Mouse (Mus musculus) gonadal fat pad, adult 2 months (tissue): ENCODE measurements around the gene Ctnnbip1. TPM values are rescaled to one million over a fixed set of nuclear protein-coding genes. Genes with fewer than 3 reads are reported as not detected.

Source experiments
- DNase-seq: peaks from one replicate; pipeline ENCODE4 v3.0.0-alpha.2; 2012; ENCODE audit warnings: low read depth
- polyA plus RNA-seq: library from polyadenylated mRNA; depleted of rRNA; stranded (reverse); fragments of >200 nt; gene quantifications from 2 replicates; pipeline ENCODE4 v1.2.3, GENCODE M21; 2012; rRNA removed

Gene Ctnnbip1
- polyA plus RNA-seq = 42.3 and 47.4 TPM in 2 replicates

- DNase-seq = peak; percentile 64
Observed at GRCm38 (mm10) chr4:149517868-149518340, at the start of gene Ctnnbip1. Gene Ctnnbip1, plus strand, starts transcription at chr4:149518236.

DNA sequence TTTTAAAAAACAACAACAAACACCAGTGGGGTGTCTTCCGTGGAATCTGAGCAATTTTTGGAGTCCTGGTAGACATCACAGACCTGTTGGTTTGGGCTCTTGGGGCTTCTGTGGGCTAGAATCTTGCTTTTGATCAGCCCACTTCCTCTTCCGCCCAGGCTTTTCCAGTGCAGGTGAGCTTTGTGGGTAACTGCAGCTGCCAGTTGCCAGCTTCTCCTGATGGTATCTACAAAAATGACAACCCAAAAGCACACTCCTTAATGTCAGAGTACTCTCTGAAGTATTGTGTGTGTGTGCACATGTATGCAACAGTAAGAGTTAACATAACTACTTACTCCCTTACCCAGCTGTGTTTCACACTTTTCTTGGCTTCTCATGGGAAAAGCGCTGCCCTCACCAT lies 48.5 kb upstream of the Ctnnbip1 start:
- DNase-seq = no peak

DNA sequence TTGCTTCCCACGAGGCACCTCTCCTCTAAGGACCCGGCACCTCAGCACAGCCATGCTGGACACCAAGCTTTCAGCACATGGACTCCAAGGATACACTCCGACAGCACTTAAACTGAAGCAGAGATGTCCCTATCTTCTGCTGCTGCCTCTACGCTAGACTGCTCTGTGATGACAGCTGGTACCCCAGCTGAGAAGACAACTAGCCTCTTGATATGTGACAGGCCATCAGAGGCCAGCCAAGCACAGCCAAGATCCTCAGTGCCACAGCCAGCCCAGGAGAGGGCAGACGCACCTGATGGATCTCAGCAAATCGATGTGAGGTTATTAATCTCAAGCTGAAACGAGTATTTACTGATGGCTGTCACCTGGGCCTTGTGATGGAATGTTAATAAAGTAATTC lies 42.9 kb upstream of the Ctnnbip1 start:
- no peak for DNase-seq

DNA sequence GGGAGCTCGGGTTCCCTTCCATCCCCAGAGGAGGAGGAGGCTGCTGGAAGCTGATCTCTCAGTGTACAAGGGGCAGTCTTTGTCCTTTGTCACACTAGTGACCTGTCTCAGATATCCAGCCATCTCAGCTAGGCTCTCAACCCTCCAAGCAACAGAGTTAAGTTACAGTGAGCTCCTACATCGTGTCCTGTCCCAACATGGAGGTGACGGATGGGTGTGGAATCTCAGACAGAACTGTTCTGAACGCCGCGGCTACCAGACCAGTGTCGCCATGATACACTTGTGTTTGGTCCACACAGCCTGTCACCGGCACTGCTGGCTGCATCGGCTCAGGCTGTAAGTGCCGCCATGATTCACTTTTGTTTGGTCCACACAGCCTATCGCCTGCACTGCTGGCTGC lies 41.0 kb upstream of the Ctnnbip1 start, which contains the start of gene Tmem274:
Tmem274 (plus strand) TSS at position 301 of the 400 bp plus-strand sequence.
- DNase-seq = no peak

- DNase-seq = no peak
Observed at GRCm38 (mm10) chr4:149484566-149484965, 33.5 kb upstream of the Ctnnbip1 start.

- no peak for DNase-seq
Observed at GRCm38 (mm10) chr4:149485053-149485824, 32.8 kb upstream of the Ctnnbip1 start, which contains the start of the genes Nmnat1 and Lzic. Gene Nmnat1, minus strand, starts transcription at chr4:149485202. Gene Lzic, plus strand, starts transcription at chr4:149485229.

DNA sequence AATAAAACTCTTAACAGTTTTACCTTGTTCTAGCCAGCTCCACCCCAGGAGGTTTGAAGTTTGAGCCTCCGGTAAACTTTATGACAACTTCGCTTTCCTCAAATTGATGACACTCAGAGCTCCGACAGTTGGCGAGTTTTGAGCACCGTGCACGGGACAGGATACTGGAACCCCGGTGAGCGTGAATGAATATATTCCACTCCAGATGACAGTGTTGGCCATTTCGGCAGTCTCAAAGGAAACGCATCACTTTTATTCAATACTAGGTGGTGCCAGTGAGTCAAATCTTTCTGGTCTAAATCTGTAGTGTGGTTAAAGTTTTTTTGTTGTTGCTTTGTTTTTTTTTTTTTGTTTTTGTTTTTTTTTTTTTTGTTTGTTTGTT lies 32.2 kb upstream of the Ctnnbip1 start:
- no peak for DNase-seq

DNA sequence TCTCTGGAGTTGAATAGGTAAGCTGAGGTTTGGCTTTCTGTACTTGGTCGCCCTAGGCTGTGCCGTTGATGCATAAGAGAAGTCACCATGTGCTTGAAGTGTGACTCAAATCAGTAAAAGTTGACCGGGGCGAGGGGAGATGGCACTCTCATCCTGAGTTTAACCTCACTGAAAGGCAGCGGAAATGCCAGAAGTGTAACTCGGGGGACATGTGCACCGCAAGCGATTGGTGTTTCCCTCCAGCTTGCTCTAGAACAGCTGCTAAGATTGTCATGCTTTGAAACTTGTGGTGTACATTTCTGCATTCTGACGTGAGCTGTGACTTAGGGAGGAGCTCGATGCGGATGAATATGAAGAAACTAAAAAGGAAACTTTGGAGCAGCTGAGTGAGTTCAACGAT lies 30.3 kb upstream of the Ctnnbip1 start:
- DNase-seq = no peak

DNA sequence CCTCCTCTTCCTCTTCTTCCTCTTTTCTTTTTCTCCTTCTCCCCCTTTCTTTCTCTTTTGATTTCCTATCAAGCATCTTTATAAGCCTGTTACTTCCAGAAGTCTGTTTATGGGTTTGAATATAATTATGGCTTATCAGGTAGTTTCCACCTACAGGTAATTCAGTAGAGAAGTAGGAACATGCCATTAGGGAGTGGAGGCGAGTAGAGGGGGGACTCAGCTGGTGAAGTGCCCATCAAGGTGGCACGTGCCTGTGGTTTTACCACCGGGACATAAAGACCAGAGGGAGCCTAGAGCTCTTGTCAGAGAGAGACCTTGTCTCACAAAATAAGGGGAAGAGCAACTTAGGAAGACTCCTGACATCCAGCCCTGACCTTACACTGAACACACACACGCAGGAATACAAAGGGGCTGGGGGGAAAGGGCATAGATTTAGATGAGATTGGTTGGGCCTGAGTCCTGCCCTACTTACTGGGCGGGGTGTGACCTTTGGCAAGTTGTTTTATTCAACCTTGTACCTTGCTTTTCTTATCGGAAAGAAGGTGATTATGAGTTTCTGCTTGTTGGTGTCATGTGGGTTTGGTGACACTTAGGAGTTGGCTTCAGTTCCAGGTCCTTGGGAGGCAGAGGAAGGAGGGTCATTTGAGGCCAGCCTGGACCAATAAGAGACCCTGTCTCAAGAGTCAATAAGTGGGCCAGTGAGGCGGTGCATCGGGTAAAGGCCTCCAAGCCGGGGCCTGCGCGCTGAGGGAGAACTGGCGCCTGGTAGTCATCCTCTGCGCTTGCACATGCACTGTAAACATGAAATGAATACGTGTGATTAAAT lies 28.4 kb upstream of the Ctnnbip1 start:
- DNase-seq = no peak

DNA sequence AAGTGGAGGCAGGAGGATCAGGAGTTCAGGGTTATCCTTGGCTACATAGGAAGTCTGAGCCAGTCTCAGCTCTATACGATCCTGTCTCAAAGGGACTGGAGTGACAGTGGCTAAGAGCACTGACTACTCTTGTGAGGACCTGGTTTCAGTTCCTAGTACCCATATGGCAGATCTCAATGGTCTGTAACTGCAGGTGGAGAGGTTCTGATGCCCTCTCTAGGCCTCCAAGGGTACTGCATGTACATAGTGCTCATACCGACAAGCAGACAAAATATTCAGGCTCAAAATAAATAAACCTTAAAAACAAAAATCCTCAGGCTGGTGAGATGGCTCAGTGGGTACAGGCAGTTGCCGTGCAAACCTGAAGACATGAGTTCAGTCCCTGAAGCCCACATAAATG lies 26.9 kb upstream of the Ctnnbip1 start:
- no peak for DNase-seq

- no peak for DNase-seq
Observed at GRCm38 (mm10) chr4:149496612-149497011, 21.4 kb upstream of the Ctnnbip1 start.

- DNase-seq = no peak
Observed at GRCm38 (mm10) chr4:149498901-149499300, 19.1 kb upstream of the Ctnnbip1 start.

DNA sequence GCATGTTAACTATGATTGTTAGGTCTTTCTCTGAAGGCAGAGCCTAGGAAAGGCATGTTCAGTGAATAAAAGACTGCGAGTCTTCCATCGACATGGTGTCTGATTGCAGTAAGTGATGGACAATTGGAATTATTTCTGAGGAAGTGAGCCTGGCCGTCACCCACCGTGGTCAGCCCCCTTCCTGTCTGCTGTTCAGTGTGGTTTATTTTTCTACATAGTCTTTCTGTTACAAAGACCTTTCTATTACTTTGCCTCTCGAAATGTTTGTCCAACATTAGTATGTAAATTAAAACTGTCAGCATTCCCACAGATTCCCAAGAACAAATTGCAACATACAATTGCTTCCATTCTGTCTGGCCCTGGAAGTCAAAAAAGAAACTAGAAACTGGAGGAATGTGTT lies 18.2 kb upstream of the Ctnnbip1 start:
- DNase-seq = no peak

DNA sequence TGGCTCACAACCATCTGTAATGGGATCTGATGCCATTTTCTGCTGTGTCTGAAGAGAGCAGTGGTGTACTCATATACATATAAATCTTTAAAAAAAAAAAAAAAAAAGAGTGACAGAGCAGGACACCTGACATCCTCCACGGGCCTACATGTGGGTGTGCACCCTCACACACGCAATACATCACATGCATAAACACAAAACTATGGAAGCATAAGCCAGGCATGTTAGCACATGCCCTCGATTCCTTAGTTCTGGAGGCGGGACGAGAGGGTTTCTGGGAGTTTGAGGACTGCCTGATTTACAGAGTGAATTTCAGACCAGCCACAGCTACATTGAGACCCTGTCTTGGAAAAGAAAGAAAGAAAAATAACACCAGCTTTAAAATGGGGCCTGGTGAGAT lies 13.7 kb upstream of the Ctnnbip1 start:
- DNase-seq = no peak

- DNase-seq = no peak
Observed at GRCm38 (mm10) chr4:149504858-149505257, 13.2 kb upstream of the Ctnnbip1 start.

- no peak for DNase-seq
Observed at GRCm38 (mm10) chr4:149505261-149505967, 12.6 kb upstream of the Ctnnbip1 start.

- DNase-seq = no peak
Observed at GRCm38 (mm10) chr4:149506904-149507303, 11.1 kb upstream of the Ctnnbip1 start.

DNA sequence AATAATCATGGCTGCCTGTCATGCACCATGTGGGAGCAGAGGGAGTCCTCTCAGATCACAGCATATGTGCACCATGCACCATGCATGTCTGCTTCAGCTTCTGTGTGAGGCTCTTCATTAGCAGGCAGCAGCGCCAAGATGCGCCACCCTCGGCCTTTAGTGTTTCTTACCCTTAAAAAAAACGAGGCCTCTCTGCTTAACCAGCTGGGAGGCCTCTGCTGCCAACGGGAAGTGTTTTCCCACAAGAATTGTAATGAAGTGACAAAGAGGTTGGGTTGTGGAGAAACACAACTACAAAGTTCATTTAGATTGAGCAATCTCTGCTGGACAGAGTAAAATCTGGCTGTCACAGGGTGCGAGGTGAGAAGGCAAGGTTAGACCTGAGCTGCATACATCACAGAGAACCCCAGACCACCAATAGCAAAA lies 6.8 kb upstream of the Ctnnbip1 start:
- DNase-seq = no peak

DNA sequence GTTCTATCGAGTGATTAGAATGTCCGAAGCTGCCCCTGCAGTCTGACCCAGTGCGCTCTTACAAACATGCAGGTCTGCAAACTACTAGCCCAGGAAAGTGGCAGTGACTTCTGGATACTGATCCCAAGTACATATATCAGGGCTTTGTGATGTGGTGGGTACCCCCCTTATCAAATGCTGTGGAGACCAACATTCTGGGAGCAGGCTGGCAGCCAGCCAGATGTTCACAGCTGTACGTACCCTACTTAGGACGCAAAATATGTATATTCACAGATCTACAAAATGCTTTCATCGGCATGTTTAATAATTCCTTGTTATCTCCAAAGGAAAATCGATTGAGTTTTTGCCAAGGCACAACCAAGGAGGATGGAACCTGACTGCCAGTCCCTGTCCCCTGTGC lies 6.0 kb upstream of the Ctnnbip1 start:
- DNase-seq = no peak

GRCm38 (mm10) chr4:149515706-149516105 lies 2.3 kb upstream of the Ctnnbip1 start:
- DNase-seq = no peak

DNA sequence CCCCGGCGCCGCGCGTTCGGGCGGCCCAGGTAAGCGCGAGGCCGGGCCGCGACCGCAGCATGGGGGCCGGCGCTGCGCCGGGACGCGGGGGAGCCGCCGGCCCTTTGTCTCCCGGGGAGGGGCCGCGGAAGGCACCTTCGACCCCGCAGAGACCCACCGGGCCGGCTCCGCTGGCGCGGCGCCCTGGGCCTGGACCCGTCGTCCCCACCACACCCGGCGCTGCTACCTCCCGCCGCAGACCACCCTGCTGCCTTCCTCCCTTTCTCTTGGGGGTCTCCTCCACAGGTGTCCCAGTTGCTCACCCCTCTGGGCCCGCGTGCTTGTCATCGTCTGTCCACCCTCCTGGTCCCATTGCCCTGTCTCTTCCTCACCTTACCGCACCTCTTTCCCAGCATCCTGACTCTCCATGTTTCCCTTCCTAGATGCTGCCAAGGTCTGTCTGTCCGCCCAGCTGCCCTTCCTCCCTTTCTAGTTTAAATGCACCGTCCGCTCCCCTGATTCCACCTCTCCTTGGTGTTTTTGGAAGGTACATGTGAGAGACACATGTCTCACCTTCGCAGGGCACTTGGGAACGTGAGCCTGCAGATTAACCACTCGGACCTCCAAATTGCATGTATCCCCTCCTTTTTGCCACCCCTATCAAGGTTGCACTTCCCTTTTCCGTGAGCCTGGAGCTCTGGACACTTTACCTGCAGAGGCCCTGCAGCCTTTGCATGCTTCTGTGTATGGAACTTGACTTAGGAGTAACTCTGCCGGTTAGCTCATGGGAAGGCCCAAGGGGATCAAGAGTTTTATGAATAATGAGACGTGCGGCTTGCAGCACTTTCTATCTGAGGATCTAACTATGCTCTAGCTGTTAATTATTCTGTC lies 550 bp downstream of the Ctnnbip1 start:
- no peak for DNase-seq
